Mouse (Mus musculus): ENCODE data around the gene Lrrn2.

Lrrn2 gene

DNA sequence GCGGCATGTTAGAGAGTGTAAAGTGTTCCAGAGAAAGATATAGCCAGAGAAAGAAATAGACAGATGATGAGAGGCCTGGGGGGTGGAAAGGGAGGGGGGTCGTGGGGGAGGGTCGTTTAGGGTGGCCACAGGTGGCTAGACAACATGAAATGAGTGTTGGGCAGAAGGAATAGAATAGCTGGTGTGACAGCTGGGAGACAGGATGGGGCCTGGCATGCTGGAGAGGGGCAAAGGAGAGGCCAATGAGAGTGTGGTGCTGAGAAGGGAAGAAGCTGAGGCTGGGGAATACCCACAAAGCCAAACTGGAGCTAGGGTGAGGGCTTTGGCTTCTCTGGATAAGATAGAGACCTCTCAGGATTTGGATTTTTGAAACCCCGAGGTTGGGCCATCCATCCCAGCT, 6.6 kb downstream of the Lrrn2 start:
- no peak for DNase-seq

GRCm38 (mm10) chr1:132888811-132889210, 8.7 kb downstream of the Lrrn2 start:
- DNase-seq = no peak

GRCm38 (mm10) chr1:132890161-132890794, 10.2 kb downstream of the Lrrn2 start:
- no peak for DNase-seq

DNA sequence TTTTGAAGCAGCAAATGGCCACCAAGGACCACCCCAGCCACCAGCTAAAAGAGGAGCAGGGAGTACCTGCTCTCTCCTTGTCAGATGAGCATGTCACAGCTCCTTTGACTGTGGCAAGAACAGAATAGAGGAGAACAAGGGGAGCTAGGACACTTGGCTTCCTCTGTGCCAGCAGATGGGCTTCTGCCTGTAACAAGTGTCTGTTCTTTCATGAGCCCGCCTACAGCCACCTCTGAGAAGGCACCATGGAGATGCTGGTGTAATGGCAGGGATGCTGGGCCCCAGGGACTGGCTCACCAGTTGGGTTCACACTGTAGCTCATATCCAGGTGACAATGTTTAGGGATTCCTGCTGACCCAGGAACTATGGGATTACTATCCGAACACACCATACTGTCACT, 12.0 kb downstream of the Lrrn2 start:
- no peak for DNase-seq

- no peak for DNase-seq
Measured at GRCm38 (mm10) chr1:132893311-132894077, 13.4 kb downstream of the Lrrn2 start.

DNA sequence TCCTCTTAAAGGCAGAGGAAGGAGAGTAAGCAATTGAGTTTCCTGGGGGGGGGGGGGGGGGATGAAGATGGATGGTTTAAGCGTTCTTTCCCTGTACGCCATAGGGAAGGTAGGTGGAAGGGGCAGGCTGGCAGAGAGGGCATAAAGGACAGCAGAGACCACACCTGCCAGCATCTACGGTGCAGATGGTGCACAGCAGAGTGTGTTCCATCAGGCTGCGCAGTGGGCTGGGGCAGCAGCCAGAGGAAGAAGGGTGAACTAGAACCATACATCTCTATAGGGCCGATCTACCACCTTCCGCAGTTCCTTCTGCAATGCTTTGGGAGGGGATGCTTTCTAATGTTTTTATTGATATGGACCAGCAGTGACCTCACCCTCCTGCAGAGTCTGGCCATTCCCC, 19.0 kb downstream of the Lrrn2 start:
- DNase-seq = no peak

GRCm38 (mm10) chr1:132899626-132900025, 19.6 kb downstream of the Lrrn2 start:
- no peak for DNase-seq

GRCm38 (mm10) chr1:132900945-132901344, 20.9 kb downstream of the Lrrn2 start:
- no peak for DNase-seq

GRCm38 (mm10) chr1:132903519-132903918, 23.4 kb downstream of the Lrrn2 start:
- DNase-seq = no peak

GRCm38 (mm10) chr1:132909090-132909489, 29.0 kb downstream of the Lrrn2 start:
- no peak for DNase-seq

DNA sequence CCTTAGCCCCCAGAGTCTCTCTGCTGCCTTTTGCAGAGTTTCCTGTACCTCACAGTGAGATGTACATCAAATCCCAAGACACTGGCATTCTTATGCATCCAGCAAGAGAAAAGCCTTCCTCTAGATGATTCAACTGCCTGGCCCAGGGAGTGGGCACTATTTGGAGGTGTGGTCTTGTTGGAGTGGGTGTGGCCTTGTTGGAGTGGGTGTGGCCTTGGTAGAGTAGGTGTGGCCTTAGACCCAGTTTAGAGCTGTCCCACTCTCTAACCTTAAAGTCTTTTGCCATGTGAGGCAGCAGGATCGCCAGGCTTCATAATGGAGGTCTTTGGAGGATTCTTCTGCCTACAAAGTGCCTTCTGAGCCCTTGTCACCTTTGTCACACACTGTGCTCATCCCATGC, 29.9 kb downstream of the Lrrn2 start:
- DNase-seq = no peak

DNA sequence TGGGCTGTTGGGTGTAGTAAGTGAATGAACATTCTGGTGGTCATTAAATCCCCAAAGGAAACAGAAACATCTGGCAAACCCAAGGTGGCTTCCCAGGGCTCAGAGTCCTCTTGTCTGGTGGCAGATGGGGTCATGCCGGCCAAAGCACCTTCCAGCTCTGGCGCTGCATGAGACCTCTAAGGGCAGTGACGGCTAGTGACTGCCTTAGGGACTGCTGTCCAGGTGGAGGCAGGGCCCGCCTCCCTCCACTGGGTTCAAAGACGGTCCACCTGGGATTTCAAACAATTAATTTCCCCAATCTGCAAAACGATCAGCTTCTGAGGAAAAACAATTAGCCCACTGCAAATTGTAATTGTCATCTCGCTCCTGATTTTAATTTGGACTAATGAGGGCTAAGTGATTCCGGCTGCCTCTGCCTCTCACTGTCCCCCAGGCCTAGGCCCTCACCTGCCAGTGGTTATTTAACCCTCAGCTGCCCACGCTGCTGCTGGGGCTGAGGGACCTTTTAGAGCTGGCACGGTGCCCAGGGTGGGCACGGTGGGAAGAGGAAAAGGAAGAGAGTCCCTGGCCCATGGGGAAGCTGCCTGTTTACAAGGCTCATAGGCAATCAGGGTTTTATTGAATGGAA, 30.5 kb downstream of the Lrrn2 start:
- DNase-seq = no peak

- DNase-seq = no peak
Measured at GRCm38 (mm10) chr1:132915849-132916493, 35.9 kb downstream of the Lrrn2 start.

- DNase-seq = no peak
Measured at GRCm38 (mm10) chr1:132917554-132917953, 37.5 kb downstream of the Lrrn2 start.

GRCm38 (mm10) chr1:132918117-132918680, 38.1 kb downstream of the Lrrn2 start:
- DNase-seq = no peak

GRCm38 (mm10) chr1:132919258-132919657, 39.2 kb downstream of the Lrrn2 start:
- DNase-seq = no peak

DNA sequence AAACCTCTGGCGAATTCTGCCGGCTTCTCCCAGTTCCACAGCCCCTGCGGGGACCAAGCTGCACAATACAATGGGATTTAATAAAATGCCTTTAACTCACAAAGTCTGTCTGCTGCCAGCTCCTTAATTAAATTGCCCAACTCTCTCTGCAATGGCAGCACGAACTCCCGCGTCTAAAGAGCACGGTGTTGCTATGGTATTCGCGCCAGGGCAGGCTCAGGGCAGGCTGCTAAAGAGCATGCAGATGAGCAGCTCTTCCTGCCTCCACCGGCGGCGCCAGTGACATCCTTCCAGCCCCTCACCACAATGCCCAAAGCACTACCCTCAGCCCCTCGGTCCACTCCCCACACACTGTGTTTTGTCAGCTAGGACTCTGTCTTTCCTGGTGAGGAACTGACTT, 41.0 kb downstream of the Lrrn2 start:
- no peak for DNase-seq

GRCm38 (mm10) chr1:132922257-132922656, 42.2 kb downstream of the Lrrn2 start:
- no peak for DNase-seq

GRCm38 (mm10) chr1:132925270-132925669, 45.2 kb downstream of the Lrrn2 start:
- DNase-seq = no peak

- no peak for DNase-seq
Measured at GRCm38 (mm10) chr1:132928032-132928906, 48.2 kb downstream of the Lrrn2 start.

- no peak for DNase-seq
Measured at GRCm38 (mm10) chr1:132928907-132929250, 48.8 kb downstream of the Lrrn2 start.

- DNase-seq = no peak
Measured at GRCm38 (mm10) chr1:132930291-132930690, 50.2 kb downstream of the Lrrn2 start.

Data from kidney, postnatal 14 days (tissue).